Mouse (Mus musculus) cerebellum, adult 2 months (tissue): ENCODE results near the gene Cyp4a30b. TPM values are rescaled to one million over a fixed set of nuclear protein-coding genes. Genes with fewer than 3 reads are reported as not detected.
"Not testable (repeated sequence)": the region's sequence is repeated elsewhere in the genome, so short reads cannot be mapped to it uniquely, and the experiment has no call there.

ENCODE experiments used
- DNase-seq, 2 experiments: peaks; one replicate each; pipeline ENCODE4 v3.0.0; 2021
- H3K27ac ChIP-seq: fragments of 200-500 bp; 2 replicates; pipeline ENCODE4 v1.5.1; 2012; ENCODE audit warnings: low read length, control low read depth, inconsistent platforms; ENCODE audit not compliant: insufficient read depth
- H3K27me3 ChIP-seq: fragments of 200-500 bp; 2 replicates; pipeline ENCODE4 v1.6.1; 2012; ENCODE audit warnings: inconsistent platforms, mild to moderate bottlenecking, low read length, moderate library complexity; ENCODE audit not compliant: control insufficient read depth, insufficient read depth
- H3K4me1 ChIP-seq: fragments of 200-500 bp; 2 replicates; pipeline ENCODE4 v1.6.1; 2011; ENCODE audit warnings: low read length; ENCODE audit not compliant: control insufficient read depth, insufficient read depth
- H3K4me3 ChIP-seq: fragments of 200-500 bp; replicated peaks from 2 replicates; pipeline ENCODE3; 2011; ENCODE audit warnings: mild to moderate bottlenecking, low read depth, low read length, control low read depth; ENCODE audit not compliant: insufficient read depth
- CTCF ChIP-seq: fragments of 200-500 bp; IDR thresholded peaks from 2 replicates; pipeline ENCODE4 v1.5.1; 2011; ENCODE audit warnings: low read depth, mild to moderate bottlenecking, control low read depth, low read length, moderate library complexity, borderline replicate concordance; ENCODE audit not compliant: insufficient read depth
- POLR2A ChIP-seq: fragments of 200-500 bp; IDR thresholded peaks from 2 replicates; pipeline ENCODE4 v1.6.1; 2011; ENCODE audit warnings: low read length, control low read depth, borderline replicate concordance; ENCODE audit not compliant: insufficient read depth
- WGBS: fragments of 180-500 bp; shearing (Covaris S2); methylation state at CpG from one replicate; pipeline ENCODE4 v1.1.7; 2018; 5-methylcytosine and 5-hydroxymethylcytosine counted together
- polyA plus RNA-seq: library from polyadenylated mRNA; depleted of rRNA; stranded (reverse); fragments of >200 nt; gene quantifications from 2 replicates; pipeline ENCODE4 v1.2.3, GENCODE M21; 2012; rRNA removed

Gene Cyp4a30b
- polyA plus RNA-seq: not detected in 2 replicates

DNA sequence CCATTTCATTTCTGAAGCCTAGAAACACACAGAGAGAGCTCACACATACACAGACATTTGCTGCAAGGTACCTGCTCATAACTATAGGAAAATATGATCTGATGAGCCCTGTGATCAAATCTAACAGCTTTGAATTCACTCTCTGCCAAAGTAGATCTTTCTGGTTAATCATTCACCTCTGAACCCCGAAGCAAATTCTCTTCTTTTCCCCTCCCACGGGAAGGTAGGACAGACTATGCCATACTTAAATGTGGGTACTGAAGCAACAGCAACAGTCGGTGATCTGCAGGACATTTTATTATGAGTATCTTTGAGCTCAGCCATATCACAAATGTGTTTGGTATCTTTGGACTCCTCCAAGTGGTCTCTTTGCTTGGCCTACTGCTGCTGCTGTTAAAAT lies at the start of gene Cyp4a30b:
TSS of gene Cyp4a30b (plus strand) at position 301 of the 400 bp plus-strand sequence.
- 79% methylated on average over 3 of the region's 3 CpGs for WGBS
- no peak within 1 kb of the TSS for H3K4me3 ChIP-seq
- no peaks in the 10 kb centered on the region for H3K4me1 ChIP-seq
- H3K27me3 ChIP-seq: no peaks in the 10 kb centered on the region
- DNase-seq: no peak
- H3K27ac ChIP-seq: no peak within 1 kb of the TSS
- TF ChIP-seq POLR2A (no peak), CTCF (no peak)

DNA sequence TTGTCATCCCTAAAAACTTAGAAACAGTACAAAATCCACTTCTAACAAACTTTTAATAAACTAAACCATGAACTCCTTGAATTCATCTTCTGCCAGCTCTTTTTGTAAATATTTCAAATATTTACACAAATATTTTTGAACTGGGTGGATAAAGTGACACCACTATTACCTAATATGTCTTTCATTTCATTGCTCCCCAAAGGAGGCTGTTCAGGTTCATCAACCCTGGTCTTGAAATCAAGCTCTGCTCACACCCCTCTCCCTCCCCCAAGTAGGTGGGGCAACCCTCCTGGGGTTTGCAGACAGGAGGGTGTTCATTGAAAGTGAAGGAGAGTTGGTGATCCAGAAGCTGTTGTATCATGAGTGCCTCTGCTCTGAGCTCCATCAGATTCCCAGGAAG lies 41.1 kb upstream of the Cyp4a30b start, which contains the start of gene Cyp4a12b:
TSS of gene Cyp4a12b (plus strand) at position 301 of the 400 bp plus-strand sequence.
- H3K4me1 ChIP-seq, DNase-seq, H3K27ac ChIP-seq, H3K4me3 ChIP-seq, H3K27me3 ChIP-seq: not testable (repeated sequence)

DNA sequence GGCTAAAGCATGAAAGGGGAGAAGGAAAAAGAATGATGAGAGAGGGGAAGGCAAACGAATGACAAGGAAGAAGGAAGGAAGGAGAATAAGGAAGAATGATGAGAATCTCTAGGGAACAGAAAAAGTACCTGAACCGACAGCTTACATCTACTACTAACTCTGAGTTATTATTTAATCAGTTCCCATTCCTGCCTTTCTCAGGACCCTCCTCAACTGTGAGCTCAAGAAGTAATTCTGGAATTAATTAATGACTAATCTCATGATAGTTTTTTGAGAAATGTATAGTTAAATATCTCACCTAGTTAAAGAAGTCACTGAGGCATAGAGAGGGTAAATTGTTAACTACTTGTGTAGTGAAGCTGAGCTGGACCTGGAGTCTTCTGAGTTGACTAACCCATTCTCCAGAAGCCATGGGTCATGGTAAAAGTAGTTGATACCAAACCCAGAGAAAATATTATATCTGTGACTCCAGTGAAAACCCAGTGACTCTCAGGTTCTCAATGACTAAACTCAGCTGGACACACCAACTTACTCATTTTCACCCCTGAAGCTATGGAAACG lies 1.7 kb upstream of the Cyp4a30b start:
- H3K4me3 ChIP-seq: no peak overlapping the region
- H3K27me3 ChIP-seq: no peaks in the 10 kb centered on the region
- 65% methylated on average over 3 of the region's 3 CpGs for WGBS
- H3K4me1 ChIP-seq: no peaks in the 10 kb centered on the region
- TF ChIP-seq CTCF (no peak), POLR2A (no peak)
- no peak for DNase-seq
- no peak overlapping the region for H3K27ac ChIP-seq

DNA sequence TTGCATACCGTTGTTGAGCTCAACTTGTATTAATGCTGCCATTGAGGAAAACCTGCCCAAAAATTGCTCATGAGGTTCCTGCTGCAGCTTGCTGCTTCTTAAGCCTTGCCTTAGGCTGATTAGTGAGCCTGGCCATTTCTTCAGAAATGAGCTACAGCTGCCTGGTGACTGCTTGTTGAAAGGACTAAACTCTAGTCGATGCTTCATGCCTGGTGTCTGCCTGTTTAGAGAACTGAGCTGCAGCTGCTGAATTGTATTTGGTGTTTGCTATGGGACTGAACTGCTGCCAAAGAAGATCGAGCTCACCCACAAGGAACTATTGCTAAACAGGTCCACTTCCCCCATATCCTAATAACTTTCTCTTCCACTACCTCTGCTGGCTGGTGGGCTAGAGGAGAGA lies 21.2 kb downstream of the Cyp4a30b start:
- H3K4me1 ChIP-seq, H3K4me3 ChIP-seq, H3K27ac ChIP-seq, H3K27me3 ChIP-seq, DNase-seq: not testable (repeated sequence)
- 76% methylated on average over 3 of the region's 3 CpGs for WGBS

DNA sequence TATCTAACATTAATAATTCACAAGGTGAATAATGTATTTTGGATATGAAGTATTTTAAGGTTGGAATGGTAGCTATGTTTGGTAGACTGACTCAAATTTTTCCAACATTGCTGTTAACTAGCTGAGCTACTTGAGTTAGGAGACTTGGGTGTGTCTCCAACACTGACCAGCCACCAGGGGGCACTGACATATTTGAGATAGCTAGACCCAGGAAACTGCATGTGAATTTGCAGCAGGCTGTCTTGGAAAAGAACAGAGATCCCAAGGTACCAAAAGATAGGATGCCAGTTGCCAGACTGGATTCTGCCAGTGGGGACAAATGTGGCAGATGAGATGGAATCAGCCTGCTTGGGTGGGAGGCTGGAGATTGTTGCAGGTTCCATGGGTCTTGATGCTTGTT lies 23.6 kb downstream of the Cyp4a30b start:
- not testable (repeated sequence) for H3K4me1 ChIP-seq, DNase-seq, H3K27ac ChIP-seq, H3K27me3 ChIP-seq, H3K4me3 ChIP-seq

DNA sequence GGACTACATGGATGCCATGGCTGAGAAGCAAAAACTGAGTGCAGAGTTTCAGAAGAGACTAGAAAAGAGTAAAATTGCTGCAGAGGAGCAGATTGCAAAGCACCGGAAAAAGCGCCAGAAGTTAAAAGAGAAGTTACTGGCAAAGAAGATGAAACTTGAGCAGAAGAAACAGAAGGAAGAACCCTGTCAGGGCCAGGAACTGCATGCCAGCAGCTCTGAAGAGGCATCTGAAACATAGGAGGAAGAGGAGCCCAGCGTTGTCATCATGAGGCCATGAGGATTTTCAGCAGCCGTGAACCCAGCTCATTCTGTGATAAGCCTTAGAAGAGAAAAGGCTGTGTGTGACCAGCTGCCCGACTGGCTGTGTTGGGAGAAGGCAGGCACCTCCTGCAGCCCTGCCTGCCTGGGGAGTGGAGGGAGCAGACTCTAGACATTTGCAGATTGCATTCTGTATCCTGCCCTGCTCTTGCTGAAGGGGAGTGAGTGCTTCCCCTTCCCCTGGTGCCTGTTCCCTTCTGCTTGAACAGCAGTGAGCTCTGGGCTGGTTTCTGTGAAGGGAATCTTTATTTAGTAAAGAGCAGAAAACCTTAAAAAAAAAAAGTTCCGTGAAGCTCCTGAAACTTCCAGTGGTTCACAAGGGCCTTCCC lies 28.7 kb downstream of the Cyp4a30b start:
- WGBS: 77% methylated on average over 6 of the region's 6 CpGs
- no peak for DNase-seq
- Histone ChIP-seq H3K4me1 (no peaks in the 10 kb centered on the region), H3K4me3 (no peak overlapping the region), H3K27me3 (no peaks in the 10 kb centered on the region), H3K27ac (no peak overlapping the region)
- TF ChIP-seq POLR2A: no peak
- TF ChIP-seq CTCF: no peak

DNA sequence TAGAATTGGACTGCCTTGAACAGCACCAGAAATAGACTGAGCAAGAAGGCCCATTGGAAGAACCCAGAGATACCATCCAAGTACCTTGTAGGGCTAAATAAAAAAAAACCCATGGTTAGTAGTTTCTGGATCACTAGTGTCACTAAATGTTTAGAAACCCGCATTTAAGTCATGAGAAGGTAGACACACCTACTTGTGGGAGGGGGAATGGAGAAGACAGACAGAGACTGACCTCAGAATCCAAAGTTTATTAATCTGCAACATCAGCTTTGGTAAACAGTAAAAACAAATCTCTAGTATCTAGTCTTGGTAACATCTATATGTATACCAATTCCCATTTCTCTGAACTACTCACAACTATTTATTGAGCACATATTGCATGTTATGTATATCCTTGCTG lies 43.6 kb downstream of the Cyp4a30b start, which contains the start of gene Cyp4a14:
TSS of gene Cyp4a14 (minus strand) at position 142 of the 400 bp plus-strand sequence.
- Histone ChIP-seq H3K27me3 (no peaks in the 10 kb centered on the region), H3K4me1 (no peaks in the 10 kb centered on the region), H3K4me3 (no peak within 1 kb of the TSS), H3K27ac (no peak within 1 kb of the TSS)
- 73% methylated on average over 1 of the region's 1 CpGs for WGBS
- TF ChIP-seq POLR2A (no peak), CTCF (no peak)
- no peak for DNase-seq

DNA sequence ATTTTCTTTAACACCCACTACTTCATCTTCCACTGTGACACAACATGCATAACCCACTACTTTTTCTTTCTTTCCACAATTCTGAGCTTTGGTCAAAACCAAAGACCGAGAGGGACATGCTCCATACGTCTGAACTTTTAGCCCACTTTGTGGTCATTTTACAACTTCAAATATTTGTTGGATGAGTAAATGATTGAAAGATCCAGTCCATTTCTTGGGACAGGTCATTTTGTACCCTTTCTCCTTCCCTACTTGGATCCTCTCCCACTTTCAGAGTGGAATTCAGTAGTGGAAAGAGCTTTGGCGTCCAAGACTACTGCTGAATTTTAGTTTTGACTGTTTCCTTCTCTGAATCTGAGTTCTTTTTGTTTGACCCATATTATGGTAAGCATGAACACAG lies 45.1 kb downstream of the Cyp4a30b start:
- Histone ChIP-seq H3K27me3 (no peaks in the 10 kb centered on the region), H3K4me1 (no peaks in the 10 kb centered on the region), H3K27ac (no peak overlapping the region), H3K4me3 (no peak overlapping the region)
- 88% methylated on average over 3 of the region's 3 CpGs for WGBS
- DNase-seq: no peak
- TF ChIP-seq CTCF: no peak
- no peak for TF ChIP-seq POLR2A

DNA sequence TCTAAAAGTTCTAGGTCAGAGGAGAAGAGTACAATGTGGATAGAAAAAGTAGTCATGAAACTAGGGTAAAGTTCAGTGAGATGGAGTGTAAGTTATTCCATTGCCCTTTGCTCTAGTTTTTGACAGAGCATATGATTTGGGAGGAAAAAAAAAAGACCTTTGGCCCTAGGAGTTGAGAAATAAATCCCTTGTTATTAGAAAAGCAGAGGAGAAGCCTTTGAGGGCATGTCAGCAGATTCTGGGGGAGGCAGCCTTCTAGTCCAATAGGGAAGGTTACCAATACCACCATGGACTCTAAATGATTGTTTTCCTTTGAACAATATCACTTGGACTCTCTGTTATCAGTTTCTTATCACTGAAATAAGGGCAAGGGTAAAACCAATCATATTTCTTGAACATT lies 61.6 kb downstream of the Cyp4a30b start:
- DNase-seq, H3K27me3 ChIP-seq, H3K27ac ChIP-seq, H3K4me1 ChIP-seq, H3K4me3 ChIP-seq: not testable (repeated sequence)

DNA sequence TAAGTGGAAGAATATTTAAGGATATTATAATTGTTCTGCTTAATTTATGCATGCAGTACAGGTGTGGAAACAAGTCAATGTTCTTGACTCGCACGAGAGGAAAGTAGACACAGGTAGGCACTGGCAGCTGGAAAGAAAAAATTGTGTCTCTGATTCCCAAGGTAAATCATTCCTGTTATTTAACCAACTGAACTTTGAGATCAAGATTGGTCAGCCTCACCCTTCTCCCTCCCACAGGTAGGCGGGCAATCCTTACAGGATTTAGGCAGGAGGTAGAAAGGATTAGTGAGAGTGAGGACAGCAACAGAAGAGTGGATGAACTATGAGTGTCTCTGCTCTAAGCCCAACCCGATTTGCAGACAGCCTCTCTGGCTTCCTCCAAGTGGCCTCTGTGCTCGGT lies 65.6 kb downstream of the Cyp4a30b start, which contains the start of gene Cyp4a10:
TSS of gene Cyp4a10 (plus strand) at position 265 of the 400 bp plus-strand sequence.
- 83% methylated on average over 5 of the region's 5 CpGs for WGBS
- not testable (repeated sequence) for H3K27me3 ChIP-seq, H3K4me1 ChIP-seq, DNase-seq, H3K27ac ChIP-seq, H3K4me3 ChIP-seq
